8 mouse cellular contexts compared by ENCODE assay signal in the genomic region with DNA sequence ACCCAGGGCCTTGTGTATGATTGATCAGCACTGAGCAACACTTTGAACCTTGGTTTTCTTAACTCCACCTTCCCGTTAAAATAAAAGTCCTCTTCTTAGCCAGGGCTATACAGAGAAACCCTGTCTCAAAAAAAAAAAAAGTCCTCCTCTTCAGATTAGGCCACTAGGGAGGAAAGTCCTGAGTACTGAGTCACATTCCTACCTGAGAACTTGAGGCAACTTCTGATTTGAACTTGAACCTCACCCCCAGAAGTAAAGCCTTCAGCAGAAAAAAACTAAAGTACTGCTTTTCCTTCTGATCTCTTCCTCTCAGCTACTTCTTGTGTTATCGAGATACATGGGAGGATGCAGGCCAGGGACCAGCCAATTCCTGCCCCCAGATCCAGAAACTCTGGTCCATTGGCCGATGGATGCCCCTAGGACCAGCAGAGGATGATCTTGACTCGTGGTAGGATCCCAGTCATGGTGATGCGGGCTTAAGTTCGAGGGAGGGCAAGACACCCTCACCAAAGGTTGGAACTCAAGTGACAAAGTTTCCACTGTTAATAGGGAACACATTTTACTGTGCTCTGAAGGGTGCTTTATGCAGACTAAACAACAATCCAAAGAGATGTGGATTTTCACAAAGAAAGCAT. TPM values are rescaled to one million over a fixed set of nuclear protein-coding genes. Genes with fewer than 3 reads are reported as not detected.
DNase-seq lines count a peak whose midpoint lies in the region; ATAC-seq and TF ChIP-seq lines count a peak whose summit lies in the region.

No protein-coding gene starts in this region.

- H3K4me1 ChIP-seq in heart, embryonic 10.5 days = peaks cover 37% of the 10 kb centered on the region
- H3K4me1 ChIP-seq in ES-Bruce4 (ENCODE audit: control insufficient read depth, insufficient read depth, low read length) = peaks cover 7% of the 10 kb centered on the region
- peaks cover 26% of the 10 kb centered on the region for H3K4me1 ChIP-seq in heart, embryonic 16.5 days (ENCODE audit: control insufficient read depth, insufficient read depth, low read length)
- H3K4me1 ChIP-seq in liver, postnatal 0 days (ENCODE audit: insufficient read depth) = peaks cover 24% of the 10 kb centered on the region

- no peak for TF ChIP-seq POLR2A in ES-Bruce4 (IDR thresholded peaks at IDR 0.05; ENCODE audit: insufficient read depth, low read length)

- no peaks in the 10 kb centered on the region for H3K9me3 ChIP-seq in heart, embryonic 10.5 days
- H3K9me3 ChIP-seq in ES-Bruce4 (replicated peaks; ENCODE audit: control insufficient read depth, insufficient read depth, low read length, poor library complexity, severe bottlenecking) = no peaks in the 10 kb centered on the region
- H3K9me3 ChIP-seq in heart, embryonic 16.5 days (replicated peaks; ENCODE audit: control insufficient read depth, low read length) = no peaks in the 10 kb centered on the region
- H3K9me3 ChIP-seq in liver, postnatal 0 days (ENCODE audit: low read length) = no peaks in the 10 kb centered on the region

- peak overlapping the region; percentile 69 for H3K4me3 ChIP-seq in heart, embryonic 10.5 days
- H3K4me3 ChIP-seq in ES-Bruce4 (ENCODE audit: low read depth, low read length) = peak overlapping the region; percentile 93
- peak overlapping the region; percentile 56 for H3K4me3 ChIP-seq in heart, embryonic 16.5 days (ENCODE audit: low read length)
- peak overlapping the region; percentile 57; the same call in 1 of the 2 replicates for H3K4me3 ChIP-seq in liver, postnatal 0 days (ENCODE audit: low read depth, low read length)

- no peak for DNase-seq in heart, embryonic 10.5 days (ENCODE audit: low spot score)
- DNase-seq in heart, postnatal 10 days = no peak
- no peak for DNase-seq in liver, postnatal 0 days
- no peak for DNase-seq in urinary bladder, postnatal 10 days (ENCODE audit: low spot score)
- no peak for DNase-seq in urinary bladder, postnatal 36 days (ENCODE audit: low spot score in 2 of 2)
- DNase-seq in cerebellum, adult 11 months = no peak

- H3K4me2 ChIP-seq in heart, embryonic 16.5 days (ENCODE audit: low read depth, low read length) = peak overlapping the region; percentile 74
- H3K4me2 ChIP-seq in liver, postnatal 0 days (ENCODE audit: low read depth, low read length) = peak overlapping the region; percentile 83

- intact Hi-C loops in heart, postnatal 10 days (cut with DNase I) = no loop called here

- no peak for TF ChIP-seq EP300 in ES-Bruce4 (IDR thresholded peaks at IDR 0.05; ENCODE audit: insufficient read depth, low read depth, low read length)
- TF ChIP-seq EP300 in liver, postnatal 0 days (IDR thresholded peaks at IDR 0.05; ENCODE audit: low read depth) = no peak

- H3K9ac ChIP-seq in ES-Bruce4 (ENCODE audit: low read depth, poor library complexity, severe bottlenecking) = peak overlapping the region; percentile 88
- peak overlapping the region; percentile 74 for H3K9ac ChIP-seq in heart, embryonic 16.5 days (ENCODE audit: low read length)
- H3K9ac ChIP-seq in liver, postnatal 0 days (replicated peaks) = peak overlapping the region; percentile 63; the same call in 1 of the 2 replicates

- WGBS in heart, embryonic 10.5 days = 73% methylated on average over 6 of the region's 6 CpGs
- 77% methylated on average over 6 of the region's 6 CpGs for WGBS in heart, embryonic 16.5 days
- 71% methylated on average over 6 of the region's 6 CpGs for WGBS in liver, postnatal 0 days (ENCODE audit: insufficient replicate concordance)

- H3K36me3 ChIP-seq in heart, embryonic 10.5 days = peaks cover 37% of the 10 kb centered on the region
- peaks cover 18% of the 10 kb centered on the region for H3K36me3 ChIP-seq in ES-Bruce4 (ENCODE audit: control insufficient read depth, insufficient read depth, low read length, poor library complexity, severe bottlenecking)
- H3K36me3 ChIP-seq in heart, embryonic 16.5 days (ENCODE audit: control insufficient read depth, insufficient read depth) = peaks cover 14% of the 10 kb centered on the region
- H3K36me3 ChIP-seq in liver, postnatal 0 days (replicated peaks; ENCODE audit: insufficient read depth, low read length) = peaks cover 15% of the 10 kb centered on the region; the same call in 1 of the 2 replicates

- H3K27ac ChIP-seq in heart, embryonic 10.5 days = no peak overlapping the region
- H3K27ac ChIP-seq in ES-Bruce4 (ENCODE audit: insufficient read depth, low read length) = no peak overlapping the region; the same call in 1 of the 2 replicates
- H3K27ac ChIP-seq in heart, embryonic 16.5 days (ENCODE audit: low read length) = no peak overlapping the region
- no peak overlapping the region; the same call in 1 of the 2 replicates for H3K27ac ChIP-seq in liver, postnatal 0 days (ENCODE audit: low read depth)

- no peak for TF ChIP-seq CTCF in ES-Bruce4 (IDR thresholded peaks at IDR 0.05; ENCODE audit: low read depth, low read length)
- TF ChIP-seq CTCF in liver, postnatal 0 days (IDR thresholded peaks at IDR 0.05; ENCODE audit: low read depth) = no peak

- ATAC-seq in heart, embryonic 16.5 days (replicated peaks; ENCODE audit: extremely low read depth, insufficient read depth, low FRiP score) = no peak
- no peak for ATAC-seq in liver, postnatal 0 days

- peaks cover 43% of the 10 kb centered on the region for H3K27me3 ChIP-seq in heart, embryonic 10.5 days (ENCODE audit: insufficient read depth, poor library complexity, severe bottlenecking)
- H3K27me3 ChIP-seq in ES-Bruce4 (ENCODE audit: control insufficient read depth, insufficient read depth, low read length, poor library complexity, severe bottlenecking) = no peaks in the 10 kb centered on the region
- no peaks in the 10 kb centered on the region; the same call in 1 of the 2 replicates for H3K27me3 ChIP-seq in heart, embryonic 16.5 days (ENCODE audit: control insufficient read depth, insufficient read depth, low read length)
- no peaks in the 10 kb centered on the region for H3K27me3 ChIP-seq in liver, postnatal 0 days (ENCODE audit: insufficient read depth, low read length)

RNA-seq across cellular contexts. Expression of gene 1700067K01Rik, which starts 2.4 kb away (rescaled TPM):
- polyA plus RNA-seq in heart, embryonic 10.5 days (2016; fragmentation: Nextera tagmentation; extraction: Ambion mirVana) = 0.27 and 0.95 TPM in 2 replicates
- total RNA-seq in heart, postnatal 10 days (2021) = not detected
- polyA plus RNA-seq in ES-Bruce4 (2011; ENCODE audit: insufficient read depth, insufficient read length, low read depth, missing spikeins) = 1.5 and 2.4 TPM in 2 replicates
- 0.89 and 1.1 TPM in 2 replicates for polyA plus RNA-seq in heart, embryonic 16.5 days (2015; fragmentation: Nextera tagmentation; extraction: Ambion mirVana)
- 0.87 and 0.99 TPM in 2 replicates for polyA plus RNA-seq in liver, postnatal 0 days (2015; fragmentation: Nextera tagmentation; extraction: Ambion mirVana)

RNA-seq across cellular contexts. Expression of gene Samd1, which starts 6.3 kb away (rescaled TPM):
- polyA plus RNA-seq in heart, embryonic 10.5 days (2016; fragmentation: Nextera tagmentation; extraction: Ambion mirVana) = 5.0 and 10.7 TPM in 2 replicates
- 10 to 100 TPM; 30.6 to 39.0 TPM for total RNA-seq in heart, postnatal 10 days (2021)
- 79.7 and 95.7 TPM in 2 replicates for polyA plus RNA-seq in ES-Bruce4 (2011; ENCODE audit: insufficient read depth, insufficient read length, low read depth, missing spikeins)
- polyA plus RNA-seq in heart, embryonic 16.5 days (2015; fragmentation: Nextera tagmentation; extraction: Ambion mirVana) = 5.4 and 6.0 TPM in 2 replicates
- polyA plus RNA-seq in liver, postnatal 0 days (2015; fragmentation: Nextera tagmentation; extraction: Ambion mirVana) = 3.5 and 3.8 TPM in 2 replicates

RNA-seq across cellular contexts. Expression of gene 2210011C24Rik, which starts 8.2 kb away (rescaled TPM):
- 0.30 and 0.80 TPM in 2 replicates for polyA plus RNA-seq in heart, embryonic 10.5 days (2016; fragmentation: Nextera tagmentation; extraction: Ambion mirVana)
- total RNA-seq in heart, postnatal 10 days (2021) = 1 to 10 TPM in 1 of 2 experiments, under 1 TPM in 1; 0.62 to 1.4 TPM
- polyA plus RNA-seq in ES-Bruce4 (2011; ENCODE audit: insufficient read depth, insufficient read length, low read depth, missing spikeins) = 11.2 and 15.9 TPM in 2 replicates
- polyA plus RNA-seq in heart, embryonic 16.5 days (2015; fragmentation: Nextera tagmentation; extraction: Ambion mirVana) = 0.21 and 0.49 TPM in 2 replicates
- 0.40 TPM in 1 of 2 replicates, not detected in the other for polyA plus RNA-seq in liver, postnatal 0 days (2015; fragmentation: Nextera tagmentation; extraction: Ambion mirVana)

RNA-seq across cellular contexts. Expression of gene Palm3, which starts 17.5 kb away (rescaled TPM):
- polyA plus RNA-seq in heart, embryonic 10.5 days (2016; fragmentation: Nextera tagmentation; extraction: Ambion mirVana) = 4.9 and 7.4 TPM in 2 replicates
- total RNA-seq in heart, postnatal 10 days (2021) = under 1 TPM; 0.19 to 0.20 TPM
- polyA plus RNA-seq in ES-Bruce4 (2011; ENCODE audit: insufficient read depth, insufficient read length, low read depth, missing spikeins) = 61.7 and 62.8 TPM in 2 replicates
- polyA plus RNA-seq in heart, embryonic 16.5 days (2015; fragmentation: Nextera tagmentation; extraction: Ambion mirVana) = 1.5 and 2.7 TPM in 2 replicates
- polyA plus RNA-seq in liver, postnatal 0 days (2015; fragmentation: Nextera tagmentation; extraction: Ambion mirVana) = 0.04 TPM in 1 of 2 replicates, not detected in the other

RNA-seq across cellular contexts. Expression of gene Prkaca, which starts 30.9 kb away (rescaled TPM):
- 157 and 160 TPM in 2 replicates for polyA plus RNA-seq in heart, embryonic 10.5 days (2016; fragmentation: Nextera tagmentation; extraction: Ambion mirVana)
- total RNA-seq in heart, postnatal 10 days (2021) = 100 to 1,000 TPM; 398 to 429 TPM
- 51.8 and 54.1 TPM in 2 replicates for polyA plus RNA-seq in ES-Bruce4 (2011; ENCODE audit: insufficient read depth, insufficient read length, low read depth, missing spikeins)
- 258 and 282 TPM in 2 replicates for polyA plus RNA-seq in heart, embryonic 16.5 days (2015; fragmentation: Nextera tagmentation; extraction: Ambion mirVana)
- polyA plus RNA-seq in liver, postnatal 0 days (2015; fragmentation: Nextera tagmentation; extraction: Ambion mirVana) = 28.2 and 33.9 TPM in 2 replicates
